Mouse (Mus musculus) spleen, postnatal 10 days (tissue): ENCODE measurements around the gene 6030452D12Rik.

Experiments used
- DNase-seq, 2 experiments: peaks; one replicate each; pipeline ENCODE4 v3.0.0; 2021 to 2022; ENCODE audit warnings: low spot score in 2 of 2

The 6030452D12Rik gene

DNA sequence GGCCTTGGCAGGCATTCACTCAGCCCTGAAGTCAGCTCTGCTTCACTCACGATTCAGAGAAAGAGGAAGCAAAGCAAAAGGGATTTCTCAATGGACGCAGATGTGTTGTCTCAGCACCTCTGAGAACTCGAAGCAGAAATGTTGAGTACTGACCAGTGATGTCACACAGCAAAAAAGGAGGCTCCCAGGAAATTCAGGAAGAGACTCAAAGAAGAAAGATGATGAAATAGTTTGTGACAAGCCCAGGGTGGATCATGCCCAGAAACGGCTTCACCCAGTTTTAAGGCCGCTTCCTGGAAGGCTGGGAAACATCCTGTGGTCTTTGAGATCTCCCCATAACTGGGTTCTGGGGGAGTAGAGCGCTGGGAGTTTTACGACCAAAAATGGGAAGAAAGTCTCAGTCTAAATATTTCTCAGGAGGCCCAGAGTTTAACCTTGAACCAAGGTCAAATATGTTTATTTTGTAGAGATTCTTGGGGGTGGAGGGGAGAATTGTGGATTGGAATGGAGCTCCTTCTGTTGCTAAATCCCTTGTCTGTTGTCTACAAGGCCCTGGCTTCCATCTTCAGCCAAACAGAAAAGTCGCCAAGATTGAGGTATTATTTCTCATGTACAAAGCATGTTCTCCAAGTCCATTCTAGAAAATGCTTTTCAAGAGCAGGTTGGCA is at the start of gene 6030452D12Rik:
TSS of gene 6030452D12Rik (plus strand) at position 505 of the 668 bp plus-strand sequence.
- no peak for DNase-seq

DNA sequence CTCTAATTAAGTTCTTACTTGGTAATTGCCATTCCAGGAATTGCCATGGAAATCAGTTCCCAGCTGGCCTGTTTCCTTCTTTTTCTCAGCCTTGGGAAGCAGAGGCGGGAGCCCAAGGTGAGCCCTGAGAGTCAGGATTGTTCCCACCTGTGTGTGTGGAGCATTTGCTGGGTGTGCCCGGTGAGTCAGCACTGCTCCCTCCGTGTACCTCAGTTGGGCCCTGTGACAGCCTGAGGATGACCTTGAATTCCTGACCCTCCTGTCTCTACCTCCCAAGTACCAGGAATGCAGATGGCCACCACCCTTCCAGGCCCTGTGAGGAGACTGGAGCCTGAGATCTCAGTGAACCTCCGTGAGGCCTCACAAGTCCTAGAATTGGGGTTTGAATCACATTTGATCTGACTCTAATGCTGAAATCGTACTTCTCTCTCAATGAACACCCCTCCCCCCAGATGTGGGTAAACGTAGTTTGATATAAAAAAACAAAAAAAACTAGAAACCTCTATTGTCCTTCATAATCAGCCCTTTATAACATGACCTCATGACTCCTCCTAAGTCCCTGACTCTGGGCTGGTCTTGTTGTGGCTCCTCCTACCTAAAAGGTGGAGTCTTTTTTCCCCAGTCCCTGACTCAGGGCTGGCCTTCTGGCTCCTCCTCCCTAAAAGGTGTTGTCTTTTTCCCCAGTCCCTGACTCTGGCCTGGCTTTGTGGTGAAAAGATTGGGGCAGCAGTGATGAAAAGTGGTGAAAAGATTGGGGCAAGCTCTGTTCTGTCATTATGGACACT is 48.8 kb upstream of the 6030452D12Rik start:
- no peak for DNase-seq

DNA sequence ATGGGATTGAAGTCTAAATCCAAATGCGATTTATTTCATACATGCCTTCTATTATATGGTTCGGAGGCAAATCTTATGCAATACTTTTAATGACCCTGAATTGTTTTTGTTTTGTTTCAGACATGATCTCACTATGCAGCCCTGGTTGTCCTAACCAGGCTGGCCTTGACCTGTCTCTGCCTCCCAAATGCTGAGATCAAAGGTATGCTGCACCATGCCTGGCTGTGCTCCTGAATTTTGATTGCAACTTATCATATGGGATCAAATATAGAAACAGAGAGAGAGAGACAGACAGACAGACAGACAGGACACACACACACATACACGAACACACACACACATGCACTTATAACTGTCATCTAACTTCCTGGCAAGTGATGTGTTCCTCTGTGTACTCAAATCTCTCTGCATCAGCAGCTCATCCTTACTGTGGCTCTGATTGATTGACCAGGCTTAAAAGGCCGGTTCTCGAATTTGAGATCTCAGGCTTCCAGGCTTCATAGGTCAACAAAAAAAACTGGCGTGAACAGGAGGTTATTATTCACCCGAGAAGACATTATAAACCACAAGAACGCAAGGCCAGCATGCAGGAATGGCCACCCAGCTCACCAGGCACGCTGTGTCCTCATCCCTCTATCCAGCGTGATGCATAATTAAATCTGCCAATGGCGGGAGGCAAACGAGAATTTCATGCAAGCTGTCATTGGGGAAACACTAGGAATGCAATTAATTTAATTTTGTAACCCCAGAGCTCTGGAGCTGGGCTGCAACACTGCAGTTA is 47.4 kb upstream of the 6030452D12Rik start:
- DNase-seq = no peak

DNA sequence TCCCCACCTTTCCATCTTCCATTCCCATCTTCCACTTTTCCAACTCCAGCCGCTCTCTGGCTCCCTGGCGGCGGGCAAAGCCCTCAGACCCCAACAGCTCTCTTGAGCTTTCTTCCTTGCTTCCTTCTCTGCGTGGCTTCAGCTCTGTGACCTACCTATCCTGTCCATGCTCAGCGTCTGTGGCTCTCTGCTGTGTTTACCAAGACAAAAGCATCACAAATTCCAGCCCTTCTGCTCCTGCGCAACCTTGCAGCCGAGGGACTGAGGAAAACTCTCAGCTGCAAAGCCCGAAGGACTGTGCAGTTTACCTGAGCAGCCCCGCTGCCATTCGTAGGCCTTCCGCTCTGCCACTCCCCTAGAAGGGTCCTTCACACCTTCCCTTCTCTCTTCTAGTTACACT is 46.3 kb upstream of the 6030452D12Rik start:
- DNase-seq = no peak

DNA sequence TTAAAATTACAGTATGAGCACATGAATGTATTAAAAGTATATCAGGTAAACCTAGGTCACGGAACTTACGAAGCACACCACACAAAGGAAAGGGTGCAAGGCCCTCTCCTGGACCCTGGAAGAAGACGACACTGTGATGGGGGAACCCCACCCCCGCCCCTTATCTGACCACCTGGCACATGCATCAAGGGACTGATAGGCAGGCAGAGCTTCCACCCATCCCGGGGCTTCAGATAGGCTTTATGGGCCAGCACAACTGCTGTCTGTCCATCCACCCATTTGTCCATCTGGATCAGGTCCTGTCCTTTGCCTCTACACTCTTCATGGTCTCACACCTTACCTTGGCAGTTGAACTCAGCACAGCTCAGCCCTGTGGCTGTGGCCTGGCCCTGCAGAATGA is 38.2 kb upstream of the 6030452D12Rik start:
- DNase-seq = no peak

DNA sequence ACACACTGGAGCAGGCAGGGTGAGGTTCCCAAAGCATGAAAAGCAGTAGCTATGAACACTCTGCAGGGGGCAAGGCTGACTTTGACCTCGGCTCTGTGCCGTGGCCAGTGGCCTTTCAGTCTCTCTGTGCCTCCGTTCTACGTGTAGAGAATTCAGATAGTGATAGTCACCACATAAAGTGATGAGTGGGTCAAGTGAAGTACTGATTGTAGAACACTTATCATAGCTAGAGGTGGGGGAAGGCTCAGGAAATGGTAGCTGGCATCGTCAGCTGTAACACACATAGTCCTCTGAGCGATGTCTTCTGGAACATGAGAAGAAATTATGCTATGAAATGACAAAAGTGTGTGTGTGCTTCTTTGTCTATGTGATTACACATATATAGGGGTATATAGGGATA is 36.5 kb upstream of the 6030452D12Rik start:
- DNase-seq = no peak

DNA sequence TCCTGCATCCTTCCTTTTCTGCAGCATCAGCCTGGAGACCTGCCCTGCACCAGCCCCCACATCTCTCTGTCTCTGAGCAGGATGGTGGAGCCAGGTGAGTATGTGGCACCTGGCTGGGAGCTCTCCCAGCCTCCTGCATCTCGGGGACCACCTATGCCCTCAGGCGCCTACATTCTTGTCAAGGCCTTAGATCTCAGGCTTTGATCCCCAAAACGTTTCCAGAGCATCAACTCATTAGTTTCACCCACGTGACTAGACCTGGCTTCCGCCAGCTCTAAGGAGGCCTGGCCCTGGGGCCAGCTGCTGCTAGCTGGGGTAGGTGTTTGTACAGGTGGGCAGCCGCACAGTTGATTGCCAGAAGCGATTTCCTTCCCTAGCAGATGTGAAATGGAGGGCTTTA is 30.8 kb upstream of the 6030452D12Rik start:
- DNase-seq = no peak

DNA sequence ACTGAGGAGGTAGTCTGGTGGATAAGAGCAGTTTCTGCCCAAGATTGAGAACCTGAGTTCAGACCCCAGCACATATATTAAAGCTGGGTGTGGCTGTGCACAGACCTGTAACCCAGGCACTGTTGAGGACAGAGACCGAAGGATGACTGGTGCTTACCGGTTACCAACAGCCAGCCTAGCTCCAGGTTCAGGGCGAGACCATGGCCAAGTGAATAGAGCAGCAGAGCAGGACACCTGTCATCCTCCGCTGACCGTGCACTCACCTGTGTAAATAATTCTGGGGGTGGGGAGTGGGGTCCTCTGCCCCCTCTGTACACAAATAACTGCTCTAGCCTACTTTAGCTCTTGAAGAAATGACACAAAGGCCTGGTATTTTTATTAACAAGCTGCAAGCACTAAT is 26.3 kb upstream of the 6030452D12Rik start:
- DNase-seq = no peak

DNA sequence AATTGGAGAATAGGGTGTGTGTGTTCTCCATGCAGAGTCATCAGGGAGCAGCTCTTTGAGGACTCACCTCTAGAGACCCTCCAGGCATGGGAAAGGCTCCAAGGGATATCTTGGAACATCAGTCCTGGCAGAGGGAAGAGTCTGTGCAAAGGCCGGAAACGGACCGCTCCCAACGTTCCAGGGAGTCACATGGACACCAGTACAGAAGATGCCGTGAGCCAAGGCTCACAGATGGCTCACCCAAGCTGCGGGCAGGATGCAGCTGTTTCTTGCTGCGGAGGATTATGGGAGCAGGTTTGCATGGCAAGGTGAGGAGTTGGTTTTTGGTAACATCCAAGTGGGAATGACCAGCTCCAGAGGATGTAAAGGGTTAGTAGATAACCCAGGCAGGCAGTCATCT is 3.9 kb downstream of the 6030452D12Rik start:
- DNase-seq = no peak

DNA sequence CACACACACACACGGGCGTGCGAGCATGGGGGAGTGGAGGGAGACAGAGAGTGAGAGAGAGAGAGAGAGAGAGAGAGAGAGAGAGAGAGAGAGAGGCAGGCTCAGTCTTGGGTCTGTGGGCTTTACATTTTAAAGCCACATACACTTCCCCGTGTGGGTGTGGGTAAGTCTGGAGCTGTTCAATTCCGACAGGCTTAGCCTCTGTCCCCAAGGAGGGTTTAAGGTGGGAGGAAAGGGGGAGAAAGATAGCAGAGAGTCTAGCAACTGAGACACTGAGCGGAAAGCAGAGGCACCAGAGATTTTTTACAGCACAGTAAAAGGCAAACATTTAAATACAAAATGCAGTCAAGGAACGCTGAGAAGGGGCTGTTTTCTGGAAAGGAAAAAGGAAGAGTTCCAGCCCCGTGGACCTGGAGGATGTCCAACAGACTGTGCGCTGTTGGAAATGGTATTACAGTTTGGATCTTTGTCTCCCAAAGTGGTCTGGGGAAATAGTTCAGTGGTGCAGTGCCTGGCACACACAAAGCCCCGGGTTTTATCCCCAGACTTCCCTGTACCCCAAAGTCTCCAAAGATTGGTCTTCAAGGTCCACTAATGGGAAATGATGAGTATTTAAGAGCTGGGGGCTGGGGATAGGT is 5.1 kb downstream of the 6030452D12Rik start:
- DNase-seq = no peak

DNA sequence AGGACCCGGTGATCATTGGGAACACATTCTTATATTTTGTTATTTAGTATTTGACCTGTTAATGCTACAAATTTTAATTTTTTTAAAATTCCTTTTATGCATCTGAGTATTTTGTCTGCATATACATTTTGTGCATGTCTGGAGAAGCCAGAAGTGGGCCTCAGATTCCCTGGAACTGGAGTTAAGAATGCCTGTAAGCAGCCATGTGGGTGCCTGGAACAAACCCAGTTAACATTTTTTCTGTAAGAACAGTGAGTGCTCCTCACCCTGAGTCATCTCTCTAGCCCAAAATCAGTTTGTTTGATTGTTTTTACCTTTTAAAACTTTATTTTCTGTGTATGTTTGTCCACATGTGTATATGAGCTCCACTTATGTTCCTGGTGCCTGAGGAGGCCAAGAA is 5.8 kb downstream of the 6030452D12Rik start:
- DNase-seq = no peak

DNA sequence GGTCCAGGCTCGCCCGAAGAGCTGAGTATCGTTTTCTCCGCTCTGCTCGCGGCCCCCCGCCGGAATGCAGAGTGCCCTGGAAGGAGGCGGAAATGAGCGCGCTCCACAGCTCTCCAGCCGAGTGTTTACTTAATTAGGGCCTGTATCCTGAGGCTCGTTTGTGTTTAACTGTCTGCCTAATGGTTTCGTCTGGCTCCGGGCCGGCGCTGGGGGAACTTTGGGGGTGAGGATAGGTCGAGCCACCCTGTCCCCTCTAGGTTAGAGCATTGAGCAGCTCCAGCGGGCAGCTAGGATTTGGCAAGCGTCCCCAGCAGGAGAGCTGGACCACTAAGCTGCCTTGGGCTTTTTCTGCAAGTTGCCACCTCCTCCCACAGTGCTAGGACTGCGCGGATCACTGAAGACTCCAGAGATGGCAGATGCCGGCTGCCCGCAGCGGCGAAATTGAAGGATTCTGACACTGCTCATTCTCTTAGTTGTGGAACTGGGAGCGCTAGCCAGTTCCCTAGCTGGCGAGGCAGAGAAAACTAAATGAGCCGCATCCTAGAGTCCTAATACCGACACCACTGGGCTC is 7.5 kb downstream of the 6030452D12Rik start:
- DNase-seq = no peak

DNA sequence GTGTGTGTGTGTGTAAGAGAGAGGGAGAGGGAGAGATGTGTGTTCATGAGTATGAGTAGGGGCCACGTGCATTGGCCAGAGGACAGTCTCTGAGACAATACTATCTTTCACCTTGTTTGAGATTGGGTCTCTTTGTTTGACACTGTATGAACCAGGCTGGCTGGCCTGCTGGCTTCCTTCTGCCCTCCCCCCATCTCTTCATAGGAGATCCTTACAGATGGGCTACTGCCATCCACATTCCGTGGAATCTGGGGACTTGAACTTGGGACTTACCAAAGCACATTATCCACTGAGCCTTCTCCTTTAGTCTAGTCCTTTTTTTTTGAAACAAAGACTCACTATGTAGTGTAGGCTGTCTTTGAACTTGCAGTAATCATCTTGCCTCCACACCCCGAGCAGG is 8.1 kb downstream of the 6030452D12Rik start:
- DNase-seq = no peak

DNA sequence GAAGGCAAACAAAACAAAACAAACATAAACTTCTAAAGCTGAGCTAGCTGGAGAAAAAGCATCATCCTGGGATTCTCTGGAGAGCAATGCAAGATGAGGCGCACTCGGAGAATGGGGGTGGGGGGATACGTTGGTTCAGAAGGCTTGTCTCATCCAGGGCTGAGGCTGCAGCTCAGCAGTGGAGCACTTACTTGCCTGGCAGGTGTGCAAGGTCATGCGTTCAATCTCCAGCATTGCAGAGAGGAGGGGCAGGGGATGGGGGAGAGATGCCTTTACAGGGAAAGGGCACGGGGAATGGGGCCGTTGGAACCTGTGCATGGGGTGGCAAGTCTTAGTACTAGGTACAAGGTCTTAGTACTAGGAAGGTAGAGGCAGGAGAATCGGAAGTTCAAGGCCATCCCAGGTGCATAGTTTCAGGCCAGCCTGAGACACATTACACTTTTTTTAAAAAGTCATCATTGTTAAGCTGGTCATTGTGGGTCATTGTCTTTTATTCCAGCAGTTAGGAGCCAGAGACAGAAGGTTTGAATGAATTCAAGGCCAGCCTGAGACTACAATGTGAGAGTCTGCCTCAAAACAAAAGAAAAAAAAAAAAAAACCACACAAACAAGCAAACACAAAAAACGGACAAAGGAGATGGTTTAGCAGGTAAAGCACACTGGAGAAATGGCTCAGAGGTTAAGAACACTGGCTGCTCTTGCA is 8.9 kb downstream of the 6030452D12Rik start:
- no peak for DNase-seq

DNA sequence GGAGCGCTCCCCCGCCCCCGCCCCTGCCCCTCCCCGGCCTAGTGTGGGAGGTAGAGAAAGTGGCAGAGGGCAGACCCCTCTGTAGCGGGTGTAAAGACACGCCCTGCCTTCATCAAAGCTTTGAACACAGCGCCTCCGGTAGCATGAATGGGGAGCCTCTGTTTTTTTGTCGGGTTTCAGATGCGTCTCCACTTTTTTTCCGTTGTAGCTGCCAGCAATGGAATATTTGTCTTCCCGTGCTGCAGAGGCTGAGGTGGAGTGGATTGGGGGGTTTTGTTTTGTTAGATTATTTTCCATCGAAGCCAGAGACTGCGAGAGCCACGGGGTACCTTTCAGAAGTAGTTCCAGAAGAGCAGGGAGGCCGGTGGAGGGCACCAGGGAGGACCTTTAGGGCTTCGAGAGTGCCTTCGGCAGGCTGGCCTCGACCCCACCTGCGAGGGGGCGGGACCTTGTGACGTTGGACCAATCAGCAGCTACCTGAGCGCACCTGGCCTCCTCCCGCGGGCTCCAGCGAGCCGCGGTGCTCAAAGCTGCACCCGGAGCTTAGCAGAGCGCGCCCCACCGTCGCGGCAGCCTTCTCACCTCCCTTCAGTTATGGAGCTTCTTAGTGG is 10.1 kb downstream of the 6030452D12Rik start, which contains the start of gene Cdh3:
TSS of gene Cdh3 (plus strand) at position 527 of the 611 bp plus-strand sequence.
- peak in 1 of 2 experiments; percentile 23 for DNase-seq

DNA sequence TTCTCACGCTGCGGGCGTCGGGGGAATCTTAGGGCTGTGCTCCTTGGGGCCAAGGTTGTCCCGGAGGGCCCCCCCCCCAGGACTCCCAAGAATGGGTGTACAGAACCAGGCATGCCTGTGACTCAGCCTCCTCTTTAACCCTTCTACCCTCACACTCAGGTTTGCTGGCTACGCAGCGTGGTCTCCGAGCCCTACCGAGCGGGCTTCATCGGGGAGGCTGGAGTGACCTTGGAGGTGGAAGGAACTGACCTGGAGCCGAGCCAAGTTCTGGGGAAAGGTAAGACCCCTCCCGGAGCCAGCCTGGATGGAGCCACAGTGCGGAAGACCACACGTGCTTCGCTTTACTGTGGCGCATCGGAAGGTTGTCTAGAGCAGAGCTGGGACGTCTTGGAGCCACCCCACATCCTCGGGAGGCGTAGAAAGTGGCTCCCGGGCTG is 10.8 kb downstream of the 6030452D12Rik start:
- no peak for DNase-seq

DNA sequence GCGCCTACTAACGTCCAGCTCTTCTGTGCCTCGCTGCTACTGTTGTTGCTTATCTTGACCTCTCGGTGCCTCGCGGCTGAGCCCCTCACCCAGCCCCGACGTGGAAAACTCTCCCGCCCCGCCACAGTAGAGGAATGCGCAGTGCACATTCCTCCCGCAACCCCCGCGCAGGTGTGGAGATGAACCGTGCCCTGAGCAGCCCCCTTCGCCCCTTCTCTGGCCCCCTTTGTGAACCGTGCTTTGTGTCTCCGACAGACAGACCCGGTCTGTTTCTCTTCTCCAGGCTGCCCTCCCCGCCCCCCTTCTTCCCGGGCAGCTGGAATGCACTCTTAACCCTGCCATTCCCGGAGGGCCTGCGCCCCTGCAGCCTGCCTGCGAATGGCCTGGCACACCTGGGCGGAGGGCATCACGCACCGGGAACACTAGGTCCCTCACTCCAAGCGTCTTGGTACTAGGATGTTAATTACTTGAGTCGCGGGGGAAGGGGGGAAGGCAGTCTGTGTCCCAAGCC is 11.3 kb downstream of the 6030452D12Rik start:
- DNase-seq = no peak

DNA sequence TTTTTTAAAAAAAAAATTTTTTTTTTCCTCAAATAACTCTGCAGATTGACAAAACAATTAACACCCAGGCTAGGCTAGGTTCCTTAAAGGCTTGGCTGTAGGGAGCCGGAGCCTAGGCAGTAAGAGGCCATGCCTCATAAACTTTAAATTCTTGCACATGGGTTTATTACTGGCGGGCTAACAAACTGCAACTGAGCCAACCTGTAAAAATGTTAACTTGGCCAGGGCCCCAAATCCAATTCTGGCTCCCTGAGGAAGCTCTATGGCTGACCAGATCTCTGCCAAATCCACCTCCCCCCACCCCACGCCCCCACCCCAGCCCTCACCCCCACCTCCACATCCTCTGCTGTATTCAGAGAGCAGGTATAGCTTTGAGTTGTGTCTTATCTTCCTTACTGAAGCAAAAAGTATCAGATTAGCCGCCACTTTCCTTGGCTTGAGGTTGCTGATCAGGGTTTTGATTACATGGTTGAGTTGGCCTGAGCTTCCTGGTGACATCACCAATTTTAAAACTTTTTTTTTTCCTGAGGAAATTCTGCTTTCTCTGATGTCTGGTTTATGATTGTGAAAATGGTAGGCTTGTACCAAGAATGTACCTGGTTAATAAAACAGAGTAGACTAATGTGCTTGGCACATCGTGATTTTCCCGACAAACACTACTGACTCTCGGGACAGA is 12.3 kb downstream of the 6030452D12Rik start:
- no peak for DNase-seq

DNA sequence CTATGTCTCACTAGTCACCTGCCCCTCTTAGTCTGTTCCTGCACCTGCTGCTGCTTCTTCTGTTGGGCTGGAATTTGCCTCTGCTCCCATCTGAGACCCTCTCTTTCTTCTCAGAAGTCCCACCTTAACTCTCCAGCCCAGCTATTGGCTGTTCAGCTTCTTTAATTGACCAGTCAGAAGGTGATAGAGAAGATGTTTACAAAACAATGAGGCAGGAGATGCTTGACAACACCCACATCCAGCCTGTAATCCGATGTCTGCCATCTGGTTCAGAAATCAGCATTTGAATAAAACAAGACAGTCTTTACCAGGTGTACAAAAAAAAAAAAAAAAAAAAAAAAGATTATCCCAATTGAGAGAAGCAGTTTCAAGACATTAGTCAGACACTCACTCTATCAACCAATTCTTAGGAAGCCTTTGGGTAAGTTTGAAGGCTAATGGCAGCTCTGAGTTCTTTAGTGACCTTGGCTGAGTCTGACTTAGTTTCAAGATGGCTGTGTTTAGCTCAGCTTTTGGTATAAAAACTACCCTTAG is 15.7 kb downstream of the 6030452D12Rik start:
- DNase-seq = no peak
